Mouse (Mus musculus) thymus, postnatal 25 days (tissue): ENCODE results near the gene Hddc2.
"Not testable (repeated sequence)": the region's sequence is repeated elsewhere in the genome, so short reads cannot be mapped to it uniquely, and the experiment has no call there.

Source experiments
- DNase-seq: peaks from one replicate; pipeline ENCODE4 v3.0.0; 2022

Gene Hddc2

GRCm38 (mm10) chr10:31354886-31355461 is 41.8 kb downstream of the Hddc2 start:
- DNase-seq, result no peak

GRCm38 (mm10) chr10:31359749-31360148 is 46.6 kb downstream of the Hddc2 start:
- no peak for DNase-seq

- DNase-seq, result not testable (repeated sequence)
Measured at GRCm38 (mm10) chr10:31370200-31370599, 57.0 kb downstream of the Hddc2 start.
